Mouse (Mus musculus): ENCODE results near the gene Slc10a3. TPM values are rescaled to one million over a fixed set of nuclear protein-coding genes. Genes with fewer than 3 reads are reported as not detected.
"Not testable (repeated sequence)": the region's sequence is repeated elsewhere in the genome, so short reads cannot be mapped to it uniquely, and the experiment has no call there.

Gene Slc10a3
- polyA plus RNA-seq (2015; fragmentation: Nextera tagmentation; extraction: Ambion mirVana): 15.9 and 16.6 TPM in 2 replicates

- WGBS: 26% methylated on average over 32 of the region's 32 CpGs
- Histone ChIP-seq H3K36me3 (no peaks in the 10 kb centered on the region), H3K27ac (no peak within 1 kb of the TSS), H3K9ac (peak within 1 kb of the TSS; percentile 51), H3K4me3 (replicated peaks) (peak within 1 kb of the TSS; percentile 45), H3K9me3 (no peaks in the 10 kb centered on the region), H3K4me2 (replicated peaks) (peak within 1 kb of the TSS; percentile 64), H3K27me3 (replicated peaks) (no peaks in the 10 kb centered on the region), H3K4me1 (replicated peaks) (no peaks in the 10 kb centered on the region)
- peak; percentile 92 for ATAC-seq
Measured at GRCm38 (mm10) chrX:74372888-74373549, at the start of gene Slc10a3, which contains the start of gene Ubl4a. Slc10a3 (minus strand) TSS chrX:74373349. Ubl4a (minus strand) TSS chrX:74373218.

GRCm38 (mm10) chrX:74413377-74413776, 40.2 kb upstream of the Slc10a3 start:
- peak; percentile 82 for ATAC-seq
- Histone ChIP-seq H3K27ac (no peak overlapping the region), H3K4me3 (replicated peaks) (no peak overlapping the region), H3K27me3 (replicated peaks) (no peaks in the 10 kb centered on the region), H3K4me2 (replicated peaks) (no peak overlapping the region), H3K9ac (no peak overlapping the region), H3K9me3 (no peaks in the 10 kb centered on the region), H3K4me1 (replicated peaks) (no peaks in the 10 kb centered on the region), H3K36me3 (no peaks in the 10 kb centered on the region)

GRCm38 (mm10) chrX:74408340-74408739, 35.2 kb upstream of the Slc10a3 start:
- Histone ChIP-seq H3K9me3 (no peaks in the 10 kb centered on the region), H3K4me1 (replicated peaks) (no peaks in the 10 kb centered on the region), H3K27me3 (replicated peaks) (no peaks in the 10 kb centered on the region), H3K9ac (no peak overlapping the region), H3K4me3 (replicated peaks) (no peak overlapping the region), H3K4me2 (replicated peaks) (no peak overlapping the region), H3K36me3 (no peaks in the 10 kb centered on the region), H3K27ac (no peak overlapping the region)
- no peak for ATAC-seq
- 54% methylated on average over 2 of the region's 2 CpGs for WGBS

- H3K9ac ChIP-seq: no peak overlapping the region
- H3K4me3 ChIP-seq (replicated peaks): no peak overlapping the region
- H3K36me3 ChIP-seq: no peaks in the 10 kb centered on the region
- ATAC-seq: no peak
- 81% methylated on average over 3 of the region's 3 CpGs for WGBS
- H3K27ac ChIP-seq: no peak overlapping the region
- H3K4me1 ChIP-seq (replicated peaks): no peaks in the 10 kb centered on the region
- no peak overlapping the region for H3K4me2 ChIP-seq (replicated peaks)
- H3K27me3 ChIP-seq (replicated peaks): no peaks in the 10 kb centered on the region
- no peaks in the 10 kb centered on the region for H3K9me3 ChIP-seq
Measured at GRCm38 (mm10) chrX:74400136-74400535, 27.0 kb upstream of the Slc10a3 start.

- Histone ChIP-seq H3K27me3 (replicated peaks) (no peaks in the 10 kb centered on the region), H3K4me2 (replicated peaks) (peak within 1 kb of the TSS; percentile 66), H3K27ac (peak within 1 kb of the TSS; percentile 81), H3K4me1 (replicated peaks) (no peaks in the 10 kb centered on the region), H3K4me3 (replicated peaks) (peak within 1 kb of the TSS; percentile 47), H3K36me3 (no peaks in the 10 kb centered on the region), H3K9me3 (no peaks in the 10 kb centered on the region), H3K9ac (peak within 1 kb of the TSS; percentile 77)
- peak; percentile 100 for ATAC-seq
- WGBS: 23% methylated on average over 30 of the region's 30 CpGs
Measured at GRCm38 (mm10) chrX:74392535-74393443, 19.6 kb upstream of the Slc10a3 start, which contains the start of the genes Fam3a and Ikbkg. Fam3a (minus strand) TSS chrX:74393272. Ikbkg (plus strand) TSS chrX:74393290.

- no peak overlapping the region for H3K9ac ChIP-seq
- H3K4me1 ChIP-seq (replicated peaks): no peaks in the 10 kb centered on the region
- no peak overlapping the region for H3K4me2 ChIP-seq (replicated peaks)
- no peak overlapping the region for H3K27ac ChIP-seq
- no peaks in the 10 kb centered on the region for H3K27me3 ChIP-seq (replicated peaks)
- H3K36me3 ChIP-seq: no peaks in the 10 kb centered on the region
- no peak overlapping the region for H3K4me3 ChIP-seq (replicated peaks)
- H3K9me3 ChIP-seq: no peaks in the 10 kb centered on the region
- ATAC-seq: no peak
Measured at GRCm38 (mm10) chrX:74388153-74388552, 15.0 kb upstream of the Slc10a3 start.

- H3K27me3 ChIP-seq (replicated peaks): no peaks in the 10 kb centered on the region
- H3K4me1 ChIP-seq (replicated peaks): no peaks in the 10 kb centered on the region
- ATAC-seq: no peak
- no peak overlapping the region for H3K9ac ChIP-seq
- no peak overlapping the region for H3K4me2 ChIP-seq (replicated peaks)
- no peaks in the 10 kb centered on the region for H3K9me3 ChIP-seq
- no peak overlapping the region for H3K27ac ChIP-seq
- H3K4me3 ChIP-seq (replicated peaks): no peak overlapping the region
- H3K36me3 ChIP-seq: no peaks in the 10 kb centered on the region
- WGBS: 79% methylated on average over 2 of the region's 2 CpGs
Measured at GRCm38 (mm10) chrX:74384451-74384850, 11.3 kb upstream of the Slc10a3 start.

GRCm38 (mm10) chrX:74368209-74368909, 4.8 kb downstream of the Slc10a3 start:
- no peaks in the 10 kb centered on the region for H3K4me1 ChIP-seq (replicated peaks)
- WGBS: 16% methylated on average over 47 of the region's 49 CpGs
- H3K27ac ChIP-seq: peak overlapping the region; percentile 39
- H3K4me2 ChIP-seq (replicated peaks): peak overlapping the region; percentile 57
- H3K27me3 ChIP-seq (replicated peaks): no peaks in the 10 kb centered on the region
- no peaks in the 10 kb centered on the region for H3K36me3 ChIP-seq
- ATAC-seq: peak; percentile 88
- no peaks in the 10 kb centered on the region for H3K9me3 ChIP-seq
- H3K4me3 ChIP-seq (replicated peaks): peak overlapping the region; percentile 55
- peak overlapping the region; percentile 68 for H3K9ac ChIP-seq

- Histone ChIP-seq H3K27ac (no peak overlapping the region), H3K27me3 (replicated peaks) (no peaks in the 10 kb centered on the region), H3K9me3 (no peaks in the 10 kb centered on the region)
Measured at GRCm38 (mm10) chrX:74367512-74367911, 5.6 kb downstream of the Slc10a3 start.

GRCm38 (mm10) chrX:74359171-74359570, 14.0 kb downstream of the Slc10a3 start:
- no peaks in the 10 kb centered on the region for H3K9me3 ChIP-seq
- no peak for ATAC-seq
- no peak overlapping the region for H3K4me2 ChIP-seq (replicated peaks)
- no peak overlapping the region for H3K27ac ChIP-seq
- H3K4me1 ChIP-seq (replicated peaks): no peaks in the 10 kb centered on the region
- H3K36me3 ChIP-seq: no peaks in the 10 kb centered on the region
- no peak overlapping the region for H3K9ac ChIP-seq
- no peaks in the 10 kb centered on the region for H3K27me3 ChIP-seq (replicated peaks)
- H3K4me3 ChIP-seq (replicated peaks): no peak overlapping the region
- 35% methylated on average over 11 of the region's 11 CpGs for WGBS

More at GRCm38 (mm10) chrX:74367512-74367911, 5.6 kb downstream of the Slc10a3 start:
- 57% methylated on average over 10 of the region's 10 CpGs for WGBS
- Histone ChIP-seq H3K4me3 (replicated peaks) (peak overlapping the region; percentile 55), H3K9ac (peak overlapping the region; percentile 68), H3K4me1 (replicated peaks) (no peaks in the 10 kb centered on the region), H3K4me2 (replicated peaks) (peak overlapping the region; percentile 57), H3K36me3 (no peaks in the 10 kb centered on the region)
- no peak for ATAC-seq

- not testable (repeated sequence) for H3K9me3 ChIP-seq; H3K27ac ChIP-seq; H3K36me3 ChIP-seq; H3K4me3 ChIP-seq (replicated peaks); H3K27me3 ChIP-seq (replicated peaks); H3K4me2 ChIP-seq (replicated peaks); H3K9ac ChIP-seq; ATAC-seq; H3K4me1 ChIP-seq (replicated peaks)
- 91% methylated on average over 3 of the region's 3 CpGs for WGBS
Measured at GRCm38 (mm10) chrX:74357069-74357468, 16.1 kb downstream of the Slc10a3 start.

- no peak within 1 kb of the TSS for H3K27ac ChIP-seq
Measured at GRCm38 (mm10) chrX:74353467-74353770, 19.7 kb downstream of the Slc10a3 start, which contains the start of gene Lage3. Lage3 (minus strand) TSS chrX:74353618.

More at GRCm38 (mm10) chrX:74353467-74353770, 19.7 kb downstream of the Slc10a3 start, which contains the start of gene Lage3:
- Histone ChIP-seq H3K9me3 (no peaks in the 10 kb centered on the region), H3K9ac (peak within 1 kb of the TSS; percentile 48), H3K36me3 (no peaks in the 10 kb centered on the region), H3K27me3 (replicated peaks) (no peaks in the 10 kb centered on the region), H3K4me3 (replicated peaks) (peak within 1 kb of the TSS; percentile 42), H3K4me1 (replicated peaks) (no peaks in the 10 kb centered on the region), H3K4me2 (replicated peaks) (peak within 1 kb of the TSS; percentile 64)
- WGBS: 16% methylated on average over 12 of the region's 22 CpGs
- peak; percentile 88 for ATAC-seq
